ENCODE assay signal across 26 mouse cellular contexts in genomic region chr4:135535021-135535420, GRCm38 (mm10). TPM values are rescaled to one million over a fixed set of nuclear protein-coding genes. Genes with fewer than 3 reads are reported as not detected.
A peak's percentile ranks its signal among the peaks of the same experiment; 100 is the strongest.
DNase-seq lines count a peak whose midpoint lies in the region; TF ChIP-seq lines count a peak whose summit lies in the region.
"Had no signal": no experiment of that assay in that cellular context is flagged by ENCODE, and none has a peak within 500 bp of the region (broad histone marks: within the 10 kb centered on the region; RNA-seq: fewer than 3 reads in every experiment).

No protein-coding gene starts in this region.

- H3K9me3 ChIP-seq in E14TG2a.4 (ENCODE audit: low read length): peaks cover 9% of the 10 kb centered on the region

- H3K4me1 ChIP-seq in E14TG2a.4 (replicated peaks; ENCODE audit: low read depth, low read length): peaks cover 91% of the 10 kb centered on the region

- H3K4me3 ChIP-seq in E14TG2a.4 (replicated peaks; ENCODE audit: low read length): 0 out of 2 replicates have a peak overlapping the region, but pooled peaks have one; percentile 3

- TF ChIP-seq CTCF in E14TG2a.4 (conservative IDR thresholded peaks at IDR 0.05; ENCODE audit: low read length): no peak

- peaks cover 10% of the 10 kb centered on the region; the same call in 1 of the 2 replicates for H3K27me3 ChIP-seq in E14TG2a.4 (ENCODE audit: insufficient read depth, low read length)
- H3K27me3 ChIP-seq: Patski had no signal

- peak; percentile 66 for DNase-seq in ES-CJ7 (ENCODE audit: low read depth, low spot score)
- peak; percentile 65 for DNase-seq in R1 (ENCODE audit: low read depth, low spot score)
- peak; percentile 70 for DNase-seq in ZHBTc4 (ENCODE audit: low read depth, low spot score)
- DNase-seq in gastrocnemius, postnatal 25 days: no peak
- no peak for DNase-seq in layer of hippocampus, postnatal 25 days (ENCODE audit: extremely low spot score in 1 of 2, low spot score in 1 of 2)
- DNase-seq in cerebellum, adult 18-20 months: no peak
- no peak for DNase-seq in kidney, adult 9 months
- DNase-seq: adrenal gland, adult 2 months; adrenal gland, adult 8-10 months; adrenal gland, postnatal 10 days; adrenal gland, postnatal 14 days; adrenal gland, postnatal 25 days; adrenal gland, postnatal 36 days; B cell, adult 2 months; cerebellum, adult 11 months; cerebellum, adult 11-12 months; cerebellum, adult 2 months; cerebellum, adult 8-10 months; cerebellum, adult 9-10 months; cerebellum, adult 9-11 months had no signal

- no peaks in the 10 kb centered on the region for H3K36me3 ChIP-seq in E14TG2a.4 (ENCODE audit: insufficient read depth, low read length)
- H3K36me3 ChIP-seq: G1E had no signal

RNA-seq across cellular contexts. Expression of gene Grhl3, which starts 38.4 kb away (rescaled TPM):
- total RNA-seq in gastrocnemius, postnatal 25 days (2021): under 1 TPM in 1 of 2 experiments, not detected in 1; 0.10 TPM
- total RNA-seq in layer of hippocampus, postnatal 25 days (2021): under 1 TPM; 0.75 to 0.91 TPM
- total RNA-seq: adrenal gland, adult 18-20 months; adrenal gland, postnatal 25 days; adrenal gland, postnatal 36 days; CH12.LX; G1E; MEL had no signal

RNA-seq across cellular contexts. Expression of gene Nipal3, which starts 40.2 kb away (rescaled TPM):
- total RNA-seq in gastrocnemius, postnatal 25 days (2021): 10 to 100 TPM; 11.0 to 13.6 TPM
- total RNA-seq in layer of hippocampus, postnatal 25 days (2021): 100 to 1,000 TPM in 1 of 2 experiments, 10 to 100 TPM in 1; 88.2 to 100 TPM

RNA-seq across cellular contexts. Expression of gene Stpg1, which starts 40.4 kb away (rescaled TPM):
- total RNA-seq in gastrocnemius, postnatal 25 days (2021): under 1 TPM in 1 of 2 experiments, not detected in 1; 0.67 TPM
- total RNA-seq in layer of hippocampus, postnatal 25 days (2021): 1 to 10 TPM; 1.5 to 2.5 TPM
- total RNA-seq: CH12.LX, MEL had no signal

Comparison
In these comparisons a context has a peak if more than half of its experiments do, and no peak if none do; other contexts are left out.
1. DNase-seq: peak in ES-CJ7 (single experiment), R1 (single experiment) and ZHBTc4 (single experiment); none in gastrocnemius, postnatal 25 days (single experiment), layer of hippocampus, postnatal 25 days (0 of 2), cerebellum, adult 18-20 months (0 of 2) and kidney, adult 9 months (single experiment).
2. RNA of gene Nipal3, which starts 40.2 kb away (total RNA-seq): 88.2 to 100 TPM in layer of hippocampus, postnatal 25 days; 11.0 to 13.6 TPM in gastrocnemius, postnatal 25 days; every median in the first group is over 4 times any median in the second.